ENCODE assay signal across 23 mouse cellular contexts in the genomic region with DNA sequence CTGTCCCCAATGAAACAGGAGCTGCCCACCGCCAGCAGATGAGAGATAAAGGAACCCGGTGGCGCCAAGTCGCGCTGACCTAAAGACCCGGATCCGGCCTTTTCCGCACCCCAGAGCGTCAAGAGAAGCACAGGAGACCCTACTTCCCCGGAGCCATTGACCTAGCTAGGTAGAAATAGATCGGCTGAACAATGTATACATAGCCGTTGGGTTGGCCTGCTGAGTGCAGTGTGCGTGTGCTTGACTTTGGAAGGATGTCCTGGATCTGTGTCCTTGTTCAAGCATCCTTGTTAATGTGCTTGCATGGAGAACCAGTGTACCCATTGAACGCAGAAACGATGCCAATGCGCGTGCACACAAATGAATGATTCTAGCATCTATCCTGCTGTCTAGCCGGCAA. TPM values are rescaled to one million over a fixed set of nuclear protein-coding genes. Genes with fewer than 3 reads are reported as not detected.
A peak's percentile ranks its signal among the peaks of the same experiment; 100 is the strongest.
DNase-seq lines count a peak whose midpoint lies in the region; ATAC-seq lines count a peak whose summit lies in the region.
"Had no signal": no experiment of that assay in that cellular context is flagged by ENCODE, and none has a peak within 500 bp of the region (broad histone marks: within the 10 kb centered on the region; RNA-seq: fewer than 3 reads in every experiment).

No protein-coding gene starts in this region.

- no peak overlapping the region for H3K4me2 ChIP-seq in hindbrain, embryonic 14.5 days (replicated peaks)
- no peak overlapping the region for H3K4me2 ChIP-seq in neural tube, embryonic 15.5 days
- no peak overlapping the region for H3K4me2 ChIP-seq in limb, embryonic 11.5 days (ENCODE audit: low read depth, severe bottlenecking)
- H3K4me2 ChIP-seq: embryonic facial prominence, embryonic 15.5 days; forebrain, embryonic 15.5 days; hindbrain, embryonic 15.5 days had no signal

- DNase-seq in hindbrain, embryonic 10.5 days (ENCODE audit: low spot score): peak; percentile 34
- no peak for DNase-seq in hindbrain, embryonic 14.5 days (ENCODE audit: low spot score)
- DNase-seq in neural tube, embryonic 10.5 days (ENCODE audit: extremely low spot score, low spot score): peak; percentile 38
- DNase-seq in limb, embryonic 11.5 days (ENCODE audit: low spot score): peak; percentile 39
- DNase-seq: adrenal gland, adult 8-10 months; adrenal gland, postnatal 36 days; cerebellum, adult 2 months; cerebellum, postnatal 10 days; gastrocnemius, postnatal 10 days; heart, adult 18-20 months; heart, postnatal 10 days; heart, postnatal 4 days had no signal

- no peaks in the 10 kb centered on the region for H3K9me3 ChIP-seq in hindbrain, embryonic 10.5 days
- no peaks in the 10 kb centered on the region for H3K9me3 ChIP-seq in hindbrain, embryonic 14.5 days (ENCODE audit: control insufficient read depth, low read length)
- H3K9me3 ChIP-seq in neural tube, embryonic 15.5 days (replicated peaks): no peaks in the 10 kb centered on the region
- H3K9me3 ChIP-seq in limb, embryonic 11.5 days (ENCODE audit: control insufficient read depth, low read length): no peaks in the 10 kb centered on the region
- H3K9me3 ChIP-seq: embryonic facial prominence, embryonic 15.5 days; forebrain, embryonic 10.5 days; forebrain, embryonic 15.5 days; heart, embryonic 10.5 days; hindbrain, embryonic 15.5 days had no signal

- 5% methylated on average over 18 of the region's 18 CpGs for WGBS in hindbrain, embryonic 10.5 days
- 6% methylated on average over 18 of the region's 18 CpGs for WGBS in hindbrain, embryonic 14.5 days
- 4% methylated on average over 18 of the region's 18 CpGs for WGBS in neural tube, embryonic 15.5 days
- WGBS in limb, embryonic 11.5 days: 4% methylated on average over 18 of the region's 18 CpGs

- no peak overlapping the region for H3K9ac ChIP-seq in hindbrain, embryonic 14.5 days
- no peak overlapping the region for H3K9ac ChIP-seq in neural tube, embryonic 15.5 days (replicated peaks)
- H3K9ac ChIP-seq in limb, embryonic 11.5 days (ENCODE audit: low read length): no peak overlapping the region
- H3K9ac ChIP-seq: embryonic facial prominence, embryonic 15.5 days; forebrain, embryonic 15.5 days; hindbrain, embryonic 15.5 days had no signal

- H3K4me1 ChIP-seq in hindbrain, embryonic 10.5 days (replicated peaks): peaks cover 48% of the 10 kb centered on the region
- peaks cover 4% of the 10 kb centered on the region; the same call in 1 of the 2 replicates for H3K4me1 ChIP-seq in hindbrain, embryonic 14.5 days (replicated peaks; ENCODE audit: control insufficient read depth, insufficient read depth, low read length)
- peaks cover 4% of the 10 kb centered on the region for H3K4me1 ChIP-seq in neural tube, embryonic 15.5 days
- H3K4me1 ChIP-seq in limb, embryonic 11.5 days (ENCODE audit: control insufficient read depth, insufficient read depth, low read length): no peaks in the 10 kb centered on the region
- H3K4me1 ChIP-seq: hindbrain, embryonic 15.5 days had no signal

- H3K36me3 ChIP-seq in hindbrain, embryonic 10.5 days: no peaks in the 10 kb centered on the region
- H3K36me3 ChIP-seq in hindbrain, embryonic 14.5 days (replicated peaks; ENCODE audit: control insufficient read depth, insufficient read depth): no peaks in the 10 kb centered on the region
- no peaks in the 10 kb centered on the region for H3K36me3 ChIP-seq in neural tube, embryonic 15.5 days
- H3K36me3 ChIP-seq in limb, embryonic 11.5 days (ENCODE audit: control insufficient read depth, insufficient read depth, low read length): no peaks in the 10 kb centered on the region
- H3K36me3 ChIP-seq: embryonic facial prominence, embryonic 15.5 days; forebrain, embryonic 10.5 days; forebrain, embryonic 15.5 days; heart, embryonic 10.5 days; hindbrain, embryonic 15.5 days had no signal

- H3K27me3 ChIP-seq in hindbrain, embryonic 10.5 days (ENCODE audit: insufficient read depth, poor library complexity, severe bottlenecking): peaks cover 99% of the 10 kb centered on the region
- peaks cover 89% of the 10 kb centered on the region for H3K27me3 ChIP-seq in hindbrain, embryonic 14.5 days (ENCODE audit: control insufficient read depth, insufficient read depth, low read length)
- peaks cover 85% of the 10 kb centered on the region for H3K27me3 ChIP-seq in neural tube, embryonic 15.5 days (replicated peaks)
- H3K27me3 ChIP-seq in limb, embryonic 11.5 days (ENCODE audit: control insufficient read depth, insufficient read depth, low read length): peaks cover 80% of the 10 kb centered on the region

- no peak for ATAC-seq in hindbrain, embryonic 14.5 days (ENCODE audit: low FRiP score)
- ATAC-seq in neural tube, embryonic 15.5 days (ENCODE audit: low FRiP score): no peak
- ATAC-seq in limb, embryonic 11.5 days (ENCODE audit: insufficient number of reproducible peaks, low FRiP score, low TSS enrichment, low read depth): no peak
- no peak for ATAC-seq in megakaryocyte progenitor cell, adult 5-6 weeks (replicated peaks; ENCODE audit: poor library complexity)
- ATAC-seq: forebrain, embryonic 15.5 days had no signal

- no peak overlapping the region for H3K4me3 ChIP-seq in hindbrain, embryonic 10.5 days
- H3K4me3 ChIP-seq in hindbrain, embryonic 14.5 days (replicated peaks; ENCODE audit: low read length): no peak overlapping the region
- no peak overlapping the region for H3K4me3 ChIP-seq in neural tube, embryonic 15.5 days (replicated peaks)
- H3K4me3 ChIP-seq in limb, embryonic 11.5 days (ENCODE audit: low read depth, low read length): no peak overlapping the region
- H3K4me3 ChIP-seq: embryonic facial prominence, embryonic 15.5 days; erythroblast, embryonic 14.5 days; forebrain, embryonic 10.5 days; forebrain, embryonic 15.5 days; heart, embryonic 10.5 days; hindbrain, embryonic 15.5 days had no signal

- peak overlapping the region; percentile 70; the same call in 1 of the 2 replicates for H3K27ac ChIP-seq in hindbrain, embryonic 10.5 days
- no peak overlapping the region for H3K27ac ChIP-seq in hindbrain, embryonic 14.5 days
- H3K27ac ChIP-seq in neural tube, embryonic 15.5 days (replicated peaks): no peak overlapping the region
- no peak overlapping the region for H3K27ac ChIP-seq in limb, embryonic 11.5 days (replicated peaks; ENCODE audit: low read depth, low read length)
- H3K27ac ChIP-seq: embryonic facial prominence, embryonic 15.5 days; forebrain, embryonic 10.5 days; forebrain, embryonic 15.5 days; heart, embryonic 10.5 days; hindbrain, embryonic 15.5 days had no signal

RNA-seq across cellular contexts. Expression of gene Foxl2, which starts 8.6 kb away (rescaled TPM):
- 2.4 and 3.1 TPM in 2 replicates for polyA plus RNA-seq in hindbrain, embryonic 10.5 days (2016; fragmentation: Nextera tagmentation; extraction: Ambion mirVana)
- polyA plus RNA-seq in hindbrain, embryonic 14.5 days (2014; fragmentation: Nextera tagmentation; extraction: Ambion mirVana): 0.90 and 0.98 TPM in 2 replicates
- 0.49 and 0.55 TPM in 2 replicates for polyA plus RNA-seq in neural tube, embryonic 15.5 days (2015; fragmentation: Nextera tagmentation; extraction: Ambion mirVana)
- not detected in 2 replicates for polyA plus RNA-seq in limb, embryonic 11.5 days (2014; fragmentation: Nextera tagmentation; extraction: Ambion mirVana)
- not detected in 2 replicates for total RNA-seq in megakaryocyte progenitor cell, adult 5-6 weeks (2015)
- not detected in 2 replicates for total RNA-seq in megakaryocyte progenitor cell, adult 5-6 weeks (2017)
- total RNA-seq: adrenal gland, postnatal 36 days; gastrocnemius, postnatal 10 days; gastrocnemius, postnatal 4 days; heart, adult 18-20 months; heart, postnatal 10 days; heart, postnatal 4 days had no signal
- polyA plus RNA-seq: erythroblast, embryonic 14.5 days; heart, embryonic 14.5 days; intestine, embryonic 14.5 days had no signal

RNA-seq across cellular contexts. Expression of gene Faim, which starts 22.5 kb away (rescaled TPM):
- polyA plus RNA-seq in hindbrain, embryonic 10.5 days (2016; fragmentation: Nextera tagmentation; extraction: Ambion mirVana): 73.7 and 77.8 TPM in 2 replicates
- polyA plus RNA-seq in hindbrain, embryonic 14.5 days (2014; fragmentation: Nextera tagmentation; extraction: Ambion mirVana): 114 and 124 TPM in 2 replicates
- 106 and 117 TPM in 2 replicates for polyA plus RNA-seq in neural tube, embryonic 15.5 days (2015; fragmentation: Nextera tagmentation; extraction: Ambion mirVana)
- 58.5 TPM in 2 replicates for polyA plus RNA-seq in limb, embryonic 11.5 days (2014; fragmentation: Nextera tagmentation; extraction: Ambion mirVana)
- 45.6 and 51.6 TPM in 2 replicates for total RNA-seq in megakaryocyte progenitor cell, adult 5-6 weeks (2015)
- total RNA-seq in megakaryocyte progenitor cell, adult 5-6 weeks (2017): 115 and 117 TPM in 2 replicates
